Mouse (Mus musculus): Measurements from ENCODE around the gene Enpp4. TPM values are rescaled to one million over a fixed set of nuclear protein-coding genes. Genes with fewer than 3 reads are reported as not detected.

Gene Enpp4
- polyA plus RNA-seq, 1 experiment from 2014 or later, result 5.4 TPM

DNA sequence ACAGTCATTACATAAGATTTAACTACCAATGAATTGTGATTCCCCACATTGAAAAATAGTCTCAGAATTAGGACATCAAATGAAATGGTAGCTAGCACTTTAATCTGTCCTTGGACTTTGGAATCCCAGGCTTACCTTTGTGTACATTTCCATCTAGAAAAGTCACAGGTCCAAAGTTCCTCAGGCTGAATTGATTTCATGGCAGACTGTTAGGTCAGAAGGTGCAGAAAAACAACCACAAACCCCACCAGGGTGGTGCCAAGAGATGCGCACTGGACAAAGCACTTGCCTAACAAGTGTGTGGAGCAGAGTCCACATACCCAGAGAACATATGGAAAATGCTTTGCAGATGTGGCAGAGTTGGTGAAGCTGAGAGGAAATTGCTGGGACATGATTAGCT is 48.5 kb downstream of the Enpp4 start:
- H3K4me3 ChIP-seq, result no peak overlapping the region
- ATAC-seq (ENCODE audit: low FRiP score, low read depth), result no peak

DNA sequence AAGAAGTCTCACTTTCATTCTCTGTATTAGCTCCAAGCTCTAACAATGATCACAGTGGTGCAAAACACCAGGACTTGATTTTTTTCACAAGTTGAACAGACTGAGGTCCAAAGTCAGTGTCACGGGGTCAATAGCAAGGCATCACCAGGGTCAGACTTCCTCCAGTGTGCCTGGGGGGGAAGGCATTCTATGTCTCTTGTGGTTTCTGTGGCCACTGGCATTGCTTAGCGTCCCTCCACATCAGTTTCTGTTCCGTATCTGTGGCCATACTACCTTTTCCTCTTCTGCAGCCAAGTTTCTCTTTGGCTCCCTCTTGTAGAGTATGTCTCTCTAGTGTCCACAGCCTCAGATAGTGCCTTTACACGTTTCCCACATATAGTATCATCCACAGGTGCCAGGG is 52.2 kb downstream of the Enpp4 start:
- no peak for ATAC-seq (ENCODE audit: low FRiP score, low read depth)
- no peak overlapping the region for H3K4me2 ChIP-seq

More for the DNA sequence above, 48.5 kb downstream of the Enpp4 start:
- Histone ChIP-seq H3K27ac (replicated peaks) (no peak overlapping the region), H3K4me1 (replicated peaks) (no peaks in the 10 kb centered on the region), H3K4me2 (no peak overlapping the region), H3K9ac (no peak overlapping the region), H3K36me3 (no peaks in the 10 kb centered on the region), H3K27me3 (no peaks in the 10 kb centered on the region), H3K9me3 (no peaks in the 10 kb centered on the region)
- WGBS, result 97% methylated on average over 1 of the region's 1 CpGs

More for the DNA sequence above, 52.2 kb downstream of the Enpp4 start:
- Histone ChIP-seq H3K27me3 (no peaks in the 10 kb centered on the region), H3K9me3 (no peaks in the 10 kb centered on the region), H3K4me3 (no peak overlapping the region), H3K27ac (replicated peaks) (no peak overlapping the region), H3K36me3 (no peaks in the 10 kb centered on the region), H3K9ac (no peak overlapping the region), H3K4me1 (replicated peaks) (no peaks in the 10 kb centered on the region)
- 73% methylated on average over 4 of the region's 4 CpGs for WGBS

Other genes with a start within 250 kb of the Enpp4 start
- 105 and 116 TPM in 2 replicates for gene Enpp5, start 27.0 kb downstream of the Enpp4 start, polyA plus RNA-seq (2015; fragmentation: Nextera tagmentation; extraction: Ambion mirVana)
- 0.18 and 0.55 TPM in 2 replicates for gene Clic5, start 82.8 kb upstream of the Enpp4 start, polyA plus RNA-seq (2015; fragmentation: Nextera tagmentation; extraction: Ambion mirVana)

Data from hindbrain, embryonic 15.5 days (tissue).